Mouse (Mus musculus) adipose tissue, adult 10 weeks (tissue): Measurements from ENCODE around the gene Rexo5. TPM values are rescaled to one million over a fixed set of nuclear protein-coding genes. Genes with fewer than 3 reads are reported as not detected.

Source experiments
- polyA plus RNA-seq: library from polyadenylated mRNA; stranded (reverse); fragments of 350-450 nt; fragmentation: Illumina TruSeq; extraction: RNeasy Lipid Tissue Mini Kit (QIAGEN cat#74804); gene quantifications from one replicate; pipeline ENCODE4 v1.2.3, GENCODE M21; 2014; ENCODE audit warnings: low read depth, low replicate concordance

The Rexo5 gene
- polyA plus RNA-seq: 18.6 TPM

DNA sequence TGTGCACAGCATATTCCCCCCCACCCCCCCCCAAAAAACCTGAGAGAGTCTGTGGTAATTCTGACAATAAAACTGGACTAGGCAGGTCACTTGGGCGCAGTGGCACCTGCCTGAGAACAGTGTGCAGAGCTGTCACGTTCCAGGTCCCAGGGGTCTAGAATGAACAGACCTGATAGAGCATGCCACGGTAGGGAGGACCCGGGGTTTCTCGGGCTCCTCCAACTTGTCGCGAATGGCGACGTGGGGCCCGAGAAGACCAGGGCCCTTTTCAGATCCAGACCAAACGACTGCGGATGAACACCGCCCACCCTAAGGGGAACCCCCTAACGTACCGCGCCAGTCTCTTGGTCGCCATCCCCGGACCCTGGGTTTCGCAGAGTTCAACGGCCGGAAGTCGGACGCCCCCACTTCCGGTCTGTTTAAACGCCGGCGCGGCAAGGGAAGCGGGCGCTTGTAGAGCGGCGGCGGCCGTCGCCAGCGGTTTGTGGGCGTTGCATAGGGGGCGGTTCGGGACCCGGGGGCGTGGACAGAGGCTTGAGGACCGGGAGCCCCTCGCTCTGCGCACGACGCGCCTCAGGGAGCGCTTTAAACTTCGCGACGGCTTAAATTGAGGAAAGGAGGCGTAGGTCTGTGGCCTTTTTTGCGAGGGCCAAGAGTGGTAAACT, at the start of gene Rexo5, which contains the start of gene Eri2:
TSS of gene Rexo5 (plus strand) at position 421 of the 665 bp plus-strand sequence.
TSS of gene Eri2 (minus strand) at position 473 of the 665 bp plus-strand sequence.

DNA sequence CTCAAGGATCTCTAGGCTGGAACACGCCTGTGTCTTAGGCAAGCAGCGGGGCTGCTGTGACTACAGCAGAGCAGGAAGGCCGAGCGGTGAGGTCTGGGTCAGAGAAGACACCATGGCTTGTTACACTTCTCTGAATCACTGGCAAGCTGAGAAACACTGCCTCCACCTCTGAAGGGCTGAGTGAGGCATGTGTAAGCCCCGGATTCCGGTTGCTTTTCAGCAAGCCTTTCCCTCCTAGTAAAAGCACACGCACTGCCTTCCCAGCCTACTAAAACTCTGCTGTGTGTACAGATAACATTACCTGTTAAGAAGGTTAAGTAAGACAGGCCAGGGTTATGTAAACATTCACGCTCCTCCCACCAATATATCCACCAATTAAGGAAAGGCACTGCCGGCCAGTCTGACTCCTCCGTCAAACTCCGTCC, 33.3 kb upstream of the Rexo5 start, which contains the start of gene Acsm3:
TSS of gene Acsm3 (plus strand) at position 397 of the 425 bp plus-strand sequence.

DNA sequence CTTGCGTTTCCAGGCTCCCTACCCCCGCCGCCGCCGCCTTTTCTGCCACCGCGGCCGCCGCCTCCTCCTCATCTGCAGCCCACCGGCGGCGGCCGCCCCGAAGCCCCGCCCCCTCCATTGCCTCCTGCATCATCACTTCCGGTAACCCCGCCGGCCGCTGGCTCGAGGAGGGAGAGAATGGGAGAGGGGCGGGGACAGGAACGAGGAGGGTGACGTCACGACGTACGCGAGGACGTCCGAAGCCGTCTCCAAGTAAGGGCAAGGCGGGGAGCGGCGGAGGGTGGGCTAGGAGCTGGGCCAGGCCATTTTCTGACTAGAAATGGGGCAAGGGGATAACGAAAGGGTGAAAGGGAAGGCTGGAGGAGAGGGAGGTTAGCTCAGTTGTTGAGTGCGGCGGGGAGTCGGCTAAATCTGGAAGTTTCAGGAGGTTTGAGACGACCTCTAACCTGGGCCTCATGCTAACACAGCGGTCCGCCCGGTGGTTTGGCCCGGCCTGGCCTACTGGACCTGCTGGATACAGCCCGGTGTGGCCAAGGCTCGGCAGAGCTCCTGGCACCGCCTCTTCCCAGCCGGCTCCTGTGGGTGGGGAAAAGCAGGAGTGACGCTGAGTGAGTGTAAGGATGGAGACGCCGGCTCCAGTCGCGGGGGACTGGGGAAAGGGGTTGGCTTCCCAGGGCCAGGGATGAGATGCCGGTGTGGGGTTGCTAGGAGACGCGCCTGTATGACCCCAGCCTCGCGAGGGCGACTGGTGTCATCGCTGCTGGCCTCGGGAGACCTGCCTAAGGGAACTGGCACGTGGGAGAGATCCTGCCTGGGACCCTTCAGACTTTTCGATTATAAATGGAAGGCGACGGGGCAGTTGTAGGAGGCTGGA, 102.1 kb downstream of the Rexo5 start, which contains the start of the genes Lyrm1 and Dcun1d3:
TSS of gene Lyrm1 (plus strand) at position 223 of the 874 bp plus-strand sequence.
TSS of gene Dcun1d3 (minus strand) at position 660 of the 874 bp plus-strand sequence.

Other genes starting within 250 kb of the Rexo5 start
- not detected for gene Acsm2, start 239.7 kb upstream of the Rexo5 start, polyA plus RNA-seq
- gene Acsm1, start 187.0 kb upstream of the Rexo5 start, polyA plus RNA-seq: not detected
- gene Acsm4, start 104.0 kb upstream of the Rexo5 start, polyA plus RNA-seq: not detected
- gene Thumpd1, start 73.2 kb upstream of the Rexo5 start, polyA plus RNA-seq: 37.5 TPM
- 15.0 TPM for gene Acsm3, start 33.1 kb upstream of the Rexo5 start, polyA plus RNA-seq
- 7.3 TPM for gene Eri2, start 52 bp downstream of the Rexo5 start, polyA plus RNA-seq
- 9.0 TPM for gene Lyrm1, start 101.9 kb downstream of the Rexo5 start, polyA plus RNA-seq
- 19.7 TPM for gene Dcun1d3, start 102.3 kb downstream of the Rexo5 start, polyA plus RNA-seq